Mouse (Mus musculus): Measurements from ENCODE around the gene Arvcf.

The Arvcf gene

GRCm38 (mm10) chr16:18347931-18348600 is at the start of gene Arvcf, which contains the start of gene Tango2:
Arvcf (plus strand) TSS chr16:18348182.
Tango2 (minus strand) TSS chr16:18348103.
- DNase-seq (ENCODE audit: low spot score) = peak; percentile 69

GRCm38 (mm10) chr16:18308159-18308558 is 39.8 kb upstream of the Arvcf start:
- DNase-seq (ENCODE audit: low spot score) = no peak

GRCm38 (mm10) chr16:18318992-18319391 is 29.0 kb upstream of the Arvcf start:
- no peak for DNase-seq (ENCODE audit: low spot score)

GRCm38 (mm10) chr16:18321443-18321842 is 26.5 kb upstream of the Arvcf start:
- no peak for DNase-seq (ENCODE audit: low spot score)

- no peak for DNase-seq (ENCODE audit: low spot score)
Observed at GRCm38 (mm10) chr16:18323460-18323859, 24.5 kb upstream of the Arvcf start.

DNA sequence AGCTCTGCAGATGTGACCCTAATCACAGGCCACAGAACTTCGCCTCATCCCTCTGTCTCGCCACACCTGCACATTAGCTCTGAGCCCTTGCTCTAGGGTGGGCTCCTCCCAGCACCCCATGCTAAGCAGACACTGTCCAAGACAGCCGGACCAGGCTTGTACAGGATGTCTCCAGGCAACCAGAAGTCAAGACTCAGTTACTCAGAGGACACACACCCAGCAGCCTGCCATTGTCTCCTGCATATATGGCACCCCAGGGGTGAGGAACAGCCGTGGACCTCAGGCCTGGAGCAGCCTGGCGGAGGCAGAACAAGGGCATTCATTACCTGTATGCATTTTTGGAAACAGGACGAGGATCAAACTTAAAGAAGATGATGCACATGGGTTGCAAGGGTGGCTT is 24.0 kb upstream of the Arvcf start:
- no peak for DNase-seq (ENCODE audit: low spot score)

DNA sequence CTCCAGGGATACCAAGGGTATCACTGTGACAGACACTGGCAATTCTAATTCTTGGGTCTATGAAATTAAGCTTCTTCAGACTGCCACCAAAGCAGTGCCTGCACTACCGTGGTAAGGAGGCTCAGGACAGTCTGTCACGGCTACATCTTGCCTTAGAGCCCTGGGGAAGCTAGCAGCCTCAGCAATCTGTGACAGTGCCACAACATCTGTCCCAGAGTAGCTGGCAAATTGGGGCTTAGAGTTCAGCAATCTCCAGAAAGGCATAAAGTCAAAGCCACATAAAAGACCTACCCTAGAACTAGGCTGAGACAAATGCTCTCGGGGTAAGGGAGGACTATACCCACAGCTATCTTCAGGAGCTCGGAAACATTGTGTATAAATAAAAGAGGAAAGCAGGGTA is 22.2 kb upstream of the Arvcf start:
- no peak for DNase-seq (ENCODE audit: low spot score)

GRCm38 (mm10) chr16:18327936-18328335 is 20.0 kb upstream of the Arvcf start:
- no peak for DNase-seq (ENCODE audit: low spot score)

GRCm38 (mm10) chr16:18328524-18328923 is 19.5 kb upstream of the Arvcf start:
- no peak for DNase-seq (ENCODE audit: low spot score)

GRCm38 (mm10) chr16:18333976-18334375 is 14.0 kb upstream of the Arvcf start:
- no peak for DNase-seq (ENCODE audit: low spot score)

DNA sequence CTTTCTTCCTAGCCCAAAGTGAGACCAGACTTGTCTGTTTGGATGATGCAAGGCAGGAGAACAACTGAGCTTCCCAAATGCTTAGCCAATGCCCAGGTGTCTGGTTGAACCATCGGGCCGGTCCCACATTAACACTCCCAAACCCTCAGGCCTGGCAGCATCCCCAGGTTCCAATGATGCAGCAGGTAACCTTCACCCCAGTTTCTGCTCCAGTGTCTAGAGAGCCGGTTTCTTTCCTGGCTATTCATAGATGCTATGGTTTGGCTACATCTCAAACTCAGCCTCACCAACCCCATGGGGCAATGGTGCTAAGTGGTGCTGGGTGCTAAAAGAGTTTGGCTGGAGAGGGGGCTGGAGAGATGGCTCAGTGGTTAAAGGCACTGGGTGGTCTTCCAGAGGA is 12.0 kb upstream of the Arvcf start:
- DNase-seq (ENCODE audit: low spot score) = no peak

GRCm38 (mm10) chr16:18337261-18337660 is 10.7 kb upstream of the Arvcf start:
- no peak for DNase-seq (ENCODE audit: low spot score)

DNA sequence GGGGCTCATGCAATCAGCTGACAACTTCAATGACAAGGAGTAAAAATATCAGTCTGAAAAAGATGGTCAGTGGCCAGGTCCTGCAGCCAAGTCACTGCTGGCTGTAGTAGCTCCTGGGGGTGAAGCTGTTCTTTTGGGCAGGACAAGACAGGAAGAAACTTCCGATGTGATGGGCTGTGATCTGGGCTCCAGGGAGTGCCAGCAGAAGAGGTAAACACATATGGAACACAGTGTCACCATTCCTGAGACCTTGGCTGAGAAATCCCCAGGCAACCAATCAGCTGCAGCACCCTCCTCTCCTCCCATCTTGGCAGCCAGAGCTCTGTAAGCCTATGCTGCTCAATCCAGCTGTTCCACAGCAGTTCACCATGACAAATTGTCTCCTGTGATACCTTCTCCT is 8.1 kb upstream of the Arvcf start:
- no peak for DNase-seq (ENCODE audit: low spot score)

GRCm38 (mm10) chr16:18341605-18342004 is 6.4 kb upstream of the Arvcf start:
- DNase-seq (ENCODE audit: low spot score) = no peak

DNA sequence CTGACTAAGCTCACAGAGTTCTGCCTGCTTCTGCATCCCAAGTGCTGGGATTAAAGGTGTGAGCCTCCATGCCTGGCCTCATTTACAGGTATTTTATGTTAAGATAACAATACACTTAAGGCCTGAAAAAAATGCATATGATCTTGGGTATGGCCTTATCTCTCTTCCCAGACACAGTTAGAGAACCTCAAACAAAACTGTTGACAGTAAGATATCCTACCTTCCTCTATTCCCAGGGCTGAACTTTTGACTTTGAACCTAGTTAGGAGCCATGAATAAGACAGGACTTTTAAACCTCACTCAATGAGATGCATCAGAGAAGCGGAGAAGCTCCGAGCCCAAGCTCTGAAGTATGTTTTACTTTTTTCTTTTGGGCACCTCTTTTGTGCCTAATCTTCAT is 5.9 kb upstream of the Arvcf start:
- no peak for DNase-seq (ENCODE audit: low spot score)

GRCm38 (mm10) chr16:18342650-18343570 is 5.1 kb upstream of the Arvcf start:
- no peak for DNase-seq (ENCODE audit: low spot score)

- DNase-seq (ENCODE audit: low spot score) = peak; percentile 91
Observed at GRCm38 (mm10) chr16:18343778-18344177, 4.2 kb upstream of the Arvcf start.

- DNase-seq (ENCODE audit: low spot score) = peak; percentile 51
Observed at GRCm38 (mm10) chr16:18345243-18345642, 2.7 kb upstream of the Arvcf start.

DNA sequence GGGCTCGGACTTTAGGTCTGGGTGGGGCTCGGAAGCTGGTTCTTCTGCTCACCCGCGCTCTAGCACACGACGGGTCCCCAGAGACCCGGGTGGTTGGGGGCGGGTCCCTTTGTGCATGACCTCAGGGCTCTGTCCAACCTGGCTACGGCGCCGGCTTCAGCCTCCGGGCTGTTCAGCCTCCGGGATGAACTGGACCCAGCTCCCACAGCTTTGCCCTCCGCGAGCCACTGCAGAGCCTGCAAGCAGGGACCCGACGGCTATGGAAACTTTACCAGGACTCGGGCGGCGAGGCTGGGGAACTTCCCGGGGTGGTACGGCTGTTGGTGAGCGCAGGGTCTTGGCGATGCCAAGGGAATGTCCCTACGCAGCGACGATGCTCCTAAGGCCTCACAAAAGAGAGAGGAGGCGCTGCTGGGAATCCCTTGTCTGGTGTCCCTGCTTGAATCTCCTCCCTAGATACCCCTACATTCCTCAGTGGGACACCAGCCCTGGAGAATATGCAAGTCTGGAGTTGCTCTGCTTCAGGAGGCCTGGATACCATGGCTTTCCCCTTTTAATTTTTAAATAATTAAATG is 706 bp downstream of the Arvcf start:
- DNase-seq (ENCODE audit: low spot score) = no peak

- DNase-seq (ENCODE audit: low spot score) = no peak
Observed at GRCm38 (mm10) chr16:18349761-18350325, 1.9 kb downstream of the Arvcf start.

- DNase-seq (ENCODE audit: low spot score) = no peak
Observed at GRCm38 (mm10) chr16:18351313-18352055, 3.5 kb downstream of the Arvcf start.

- DNase-seq (ENCODE audit: low spot score) = no peak
Observed at GRCm38 (mm10) chr16:18353106-18353505, 5.1 kb downstream of the Arvcf start.
